Mouse (Mus musculus): Measurements from ENCODE around the gene Jam3. TPM values are rescaled to one million over a fixed set of nuclear protein-coding genes. Genes with fewer than 3 reads are reported as not detected.

Jam3 gene
- polyA plus RNA-seq, 1 experiment: 5.1 TPM

- Histone ChIP-seq H3K4me1 (ENCODE audit: control insufficient read depth, insufficient read depth, insufficient read length, low read length) (no peaks in the 10 kb centered on the region), H3K4me3 (ENCODE audit: insufficient read depth, low read depth, low read length) (no peak overlapping the region), H3K27ac (replicated peaks; ENCODE audit: low read depth, low read length) (no peak overlapping the region)
These were observed 96.9 kb downstream of the Jam3 start for GRCm38 (mm10) chr9:27058341-27058740.

DNA sequence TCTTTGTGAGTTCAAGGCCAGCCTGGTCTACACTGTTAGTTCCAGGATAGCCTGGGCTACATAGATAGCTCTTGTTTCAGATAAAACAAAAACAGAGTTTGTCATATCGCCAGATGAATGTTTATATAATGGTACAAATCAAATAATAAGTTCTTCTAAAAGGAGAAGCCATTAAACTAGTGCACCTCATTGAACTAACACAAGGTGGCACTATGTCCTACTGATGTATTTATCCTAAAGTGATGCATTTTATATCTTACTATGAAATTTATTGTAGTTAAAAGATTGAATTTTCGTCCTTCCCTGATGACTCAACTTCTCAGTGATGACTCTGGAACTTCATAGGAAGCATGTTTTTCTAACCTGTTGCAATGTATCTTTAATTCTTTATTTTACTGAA lies 105.7 kb downstream of the Jam3 start:
- H3K27ac ChIP-seq (replicated peaks; ENCODE audit: low read depth, low read length): no peak overlapping the region
- no peaks in the 10 kb centered on the region for H3K4me1 ChIP-seq (ENCODE audit: control insufficient read depth, insufficient read depth, insufficient read length, low read length)
- no peak overlapping the region for H3K4me3 ChIP-seq (ENCODE audit: insufficient read depth, low read depth, low read length)

Other genes starting within 250 kb of the Jam3 start
- not detected in 2 replicates for gene Gm1110, start 232.3 kb downstream of the Jam3 start, polyA plus RNA-seq (2012; ENCODE audit: insufficient read depth, insufficient read length, missing spikeins)
- 42.3 and 54.9 TPM in 2 replicates for gene Acad8, start 155.9 kb downstream of the Jam3 start, polyA plus RNA-seq (2012; ENCODE audit: insufficient read depth, insufficient read length, missing spikeins)
- gene Thyn1, start 155.7 kb downstream of the Jam3 start, polyA plus RNA-seq (2012; ENCODE audit: insufficient read depth, insufficient read length, missing spikeins): 29.5 and 36.6 TPM in 2 replicates
- gene Vps26b, start 125.4 kb downstream of the Jam3 start, polyA plus RNA-seq (2012; ENCODE audit: insufficient read depth, insufficient read length, missing spikeins): 15.9 and 16.4 TPM in 2 replicates
- gene Ncapd3, start 125.2 kb downstream of the Jam3 start, polyA plus RNA-seq (2012; ENCODE audit: insufficient read depth, insufficient read length, missing spikeins): 7.2 and 9.8 TPM in 2 replicates
- not detected in 2 replicates for gene Igsf9b, start 143.8 kb upstream of the Jam3 start, polyA plus RNA-seq (2012; ENCODE audit: insufficient read depth, insufficient read length, missing spikeins)
- gene Spata19, start 241.4 kb upstream of the Jam3 start, polyA plus RNA-seq (2012; ENCODE audit: insufficient read depth, insufficient read length, missing spikeins): not detected in 2 replicates

Data from brown adipose tissue, adult 24 weeks (tissue).